In the genomic region with DNA sequence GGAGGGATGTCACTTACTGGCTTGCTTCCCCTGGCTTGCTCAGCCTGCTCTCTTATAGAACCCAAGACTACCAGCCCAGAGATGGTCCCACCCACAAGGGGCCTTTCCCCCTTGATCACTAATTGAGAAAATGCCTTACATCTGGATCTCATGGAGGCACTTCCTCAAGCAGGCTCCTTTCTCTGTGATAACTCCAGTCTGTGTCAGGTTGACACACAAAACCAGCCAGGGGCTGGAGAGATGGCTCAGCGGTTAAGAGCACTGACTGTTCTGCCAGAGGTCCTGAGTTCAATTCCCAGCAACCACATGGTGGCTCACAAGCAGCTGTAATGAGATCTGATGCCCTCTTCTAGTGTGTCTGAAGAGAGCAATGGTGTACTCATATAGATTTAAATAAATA, we compare ENCODE assay signal across 5 mouse cellular contexts. TPM values are rescaled to one million over a fixed set of nuclear protein-coding genes. Genes with fewer than 3 reads are reported as not detected.
"Had no signal": no experiment of that assay in that cellular context is flagged by ENCODE, and none has a peak within 500 bp of the region (broad histone marks: within the 10 kb centered on the region; RNA-seq: fewer than 3 reads in every experiment).

No protein-coding gene starts in this region.

RNA-seq across cellular contexts. Expression of gene Fam151a, which starts 3.2 kb away (rescaled TPM):
- total RNA-seq: neutrophil, adult 5-6 weeks had no signal
- polyA plus RNA-seq: neural tube, embryonic 13.5 days; neural tube, embryonic 14.5 days; neural tube, embryonic 15.5 days had no signal

RNA-seq across cellular contexts. Expression of gene Mroh7, which starts 6.2 kb away (rescaled TPM):
- total RNA-seq: neutrophil, adult 5-6 weeks had no signal
- polyA plus RNA-seq: thymus, postnatal 0 days had no signal
